Mouse (Mus musculus) kidney, adult 9 months (tissue): ENCODE measurements around the gene Cyp17a1.

ENCODE experiments used
- DNase-seq: peaks from one replicate; pipeline ENCODE4 v3.0.0; 2022

Cyp17a1 gene

DNA sequence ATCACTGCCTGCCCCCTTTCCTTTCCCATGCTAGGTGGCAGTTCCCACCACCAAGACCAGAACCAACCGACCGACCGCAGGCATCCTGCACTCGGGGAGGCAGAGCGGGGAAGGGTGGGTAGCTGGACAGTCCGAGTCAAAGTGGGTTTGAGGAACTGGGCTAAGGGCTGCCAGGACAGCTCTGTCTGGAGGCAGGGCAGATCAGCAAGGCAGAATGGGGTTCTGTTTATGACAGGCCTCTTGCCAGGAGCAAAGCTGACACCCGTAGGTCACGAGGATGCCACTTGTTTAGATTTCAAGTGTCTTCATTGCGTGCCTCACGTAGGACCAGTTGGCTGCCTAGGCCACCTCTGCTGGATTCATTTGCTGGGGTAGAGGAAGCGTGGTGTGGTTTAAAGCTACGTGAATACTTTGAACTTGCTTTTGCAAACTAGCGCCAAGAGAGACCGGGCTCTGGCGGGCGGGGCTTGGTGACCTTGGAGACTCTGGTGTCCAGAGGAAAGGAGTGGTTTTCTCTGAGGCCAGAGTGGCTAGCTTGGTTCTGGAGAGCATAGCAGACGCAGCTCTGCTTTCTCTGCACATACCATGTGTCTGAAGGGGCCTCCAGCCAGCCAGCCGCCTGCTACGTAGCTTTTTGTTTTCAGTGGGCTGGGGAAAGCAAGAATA, 31.4 kb downstream of the Cyp17a1 start:
- DNase-seq: peak; percentile 88

DNA sequence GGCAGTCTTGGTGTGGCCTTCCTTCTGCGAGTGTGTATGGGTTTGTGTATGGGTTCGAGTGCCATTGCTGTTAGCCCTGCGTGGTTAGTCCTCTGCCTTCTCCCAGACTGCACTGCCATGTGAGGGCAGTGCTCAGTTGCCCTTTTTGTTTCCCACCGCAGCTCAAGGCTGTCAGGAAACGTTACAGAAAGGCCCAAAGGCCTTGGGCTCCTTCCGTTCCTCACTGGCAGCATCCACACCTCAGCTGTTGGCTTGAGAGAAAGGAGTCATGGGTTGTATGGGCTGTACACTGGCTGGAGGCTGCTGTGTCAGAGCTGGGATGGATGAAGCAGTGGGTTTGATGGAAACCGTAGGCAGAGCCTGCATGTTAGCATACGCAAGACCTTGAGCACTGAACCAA, 32.2 kb downstream of the Cyp17a1 start:
- DNase-seq: no peak

DNA sequence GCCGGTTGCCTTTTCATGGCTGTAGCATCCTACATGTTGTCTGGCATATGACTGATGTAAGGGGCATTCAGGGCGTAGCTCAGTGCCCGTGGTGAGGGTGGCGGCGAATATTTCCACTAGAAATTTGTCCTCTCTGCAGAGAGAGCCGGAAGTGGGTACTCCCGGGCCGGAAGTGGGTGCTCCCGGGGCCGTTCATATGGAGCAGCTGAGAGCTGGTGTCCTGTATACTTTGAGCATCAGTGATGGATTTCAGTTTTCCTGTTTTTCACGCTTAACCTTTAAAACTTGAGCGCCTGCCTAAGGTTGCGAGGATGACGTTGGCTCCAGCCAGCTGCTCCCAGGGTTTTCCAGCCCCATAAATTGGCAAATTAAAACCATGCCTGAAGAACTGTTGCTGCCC, 33.5 kb downstream of the Cyp17a1 start:
- no peak for DNase-seq

DNA sequence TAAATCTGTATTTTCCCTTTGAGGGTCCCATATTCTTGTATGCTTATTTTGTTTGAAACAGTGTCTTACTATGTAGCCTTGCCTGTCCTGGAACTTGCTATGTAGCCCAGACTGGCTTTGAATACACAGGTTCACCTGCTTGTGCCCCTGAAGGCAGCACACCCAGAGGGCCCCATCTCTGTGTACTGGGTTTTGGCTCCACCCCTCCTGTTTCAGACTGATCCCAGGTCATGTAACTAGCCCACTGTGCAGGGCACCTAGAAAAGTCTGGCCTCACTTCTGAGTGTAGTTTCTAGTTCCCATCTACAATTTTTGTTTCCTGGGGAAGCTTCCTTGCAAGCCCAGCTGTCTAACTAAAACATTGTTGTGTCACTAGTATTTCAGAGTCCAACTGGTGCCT, 33.9 kb downstream of the Cyp17a1 start:
- no peak for DNase-seq

DNA sequence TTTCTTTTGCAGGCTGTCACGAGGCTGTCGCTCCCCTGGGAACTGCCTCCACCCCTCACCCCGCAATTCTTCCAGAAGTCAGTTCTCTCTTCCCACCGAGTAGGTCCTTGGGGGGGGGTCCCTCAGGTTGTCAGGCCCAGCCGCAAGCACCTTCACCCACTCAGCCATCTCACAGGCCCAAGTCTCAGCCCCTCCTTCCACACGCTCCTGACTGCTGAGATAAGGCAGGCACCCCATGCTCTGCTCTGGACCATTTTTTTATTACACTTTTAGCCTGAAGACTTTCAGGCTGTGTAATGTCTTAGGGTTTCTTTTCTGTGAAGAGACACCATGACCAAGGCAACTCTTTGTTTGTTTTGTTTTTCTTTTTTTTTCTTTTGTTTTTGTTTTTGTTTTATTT, 35.4 kb downstream of the Cyp17a1 start:
- no peak for DNase-seq

DNA sequence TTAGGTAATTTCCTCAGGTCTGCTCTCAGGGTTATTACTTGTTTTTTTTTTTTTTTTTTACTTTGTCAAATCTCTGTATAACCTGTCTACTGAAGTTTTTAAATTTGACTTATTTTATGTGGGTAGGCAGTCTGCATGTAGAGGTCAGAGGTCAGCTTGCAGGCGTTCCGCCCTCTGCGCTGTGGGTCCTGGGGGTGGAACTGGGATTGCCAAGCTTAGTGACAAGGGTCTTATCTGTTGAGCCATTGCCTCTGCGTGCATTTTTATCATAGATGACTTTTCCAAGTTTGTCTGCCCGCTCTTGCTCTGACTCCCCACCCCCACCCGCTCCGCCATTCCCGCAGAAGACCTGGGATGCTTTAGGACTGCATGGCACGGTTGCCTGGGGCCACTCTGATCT, 37.2 kb downstream of the Cyp17a1 start:
- no peak for DNase-seq

DNA sequence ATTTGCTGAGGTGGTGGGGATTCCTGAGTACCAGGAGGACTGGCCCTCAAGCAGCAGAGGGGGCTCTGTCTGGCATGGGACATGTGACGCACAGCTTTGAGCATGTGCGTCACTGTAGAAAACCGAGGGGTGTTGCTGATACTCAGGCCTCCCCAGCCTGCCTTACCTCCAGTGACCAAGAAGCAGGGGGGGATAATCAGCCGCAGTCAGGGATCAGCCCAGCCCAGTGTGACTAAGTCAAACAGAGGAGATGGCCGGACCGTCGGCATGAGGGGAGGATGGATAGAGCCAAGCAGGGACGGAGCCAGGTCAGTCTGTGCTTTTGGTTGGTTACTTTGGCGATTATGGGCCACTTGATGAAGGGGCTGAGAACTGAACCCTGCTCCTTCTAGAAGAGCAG, 41.3 kb downstream of the Cyp17a1 start:
- DNase-seq: no peak

DNA sequence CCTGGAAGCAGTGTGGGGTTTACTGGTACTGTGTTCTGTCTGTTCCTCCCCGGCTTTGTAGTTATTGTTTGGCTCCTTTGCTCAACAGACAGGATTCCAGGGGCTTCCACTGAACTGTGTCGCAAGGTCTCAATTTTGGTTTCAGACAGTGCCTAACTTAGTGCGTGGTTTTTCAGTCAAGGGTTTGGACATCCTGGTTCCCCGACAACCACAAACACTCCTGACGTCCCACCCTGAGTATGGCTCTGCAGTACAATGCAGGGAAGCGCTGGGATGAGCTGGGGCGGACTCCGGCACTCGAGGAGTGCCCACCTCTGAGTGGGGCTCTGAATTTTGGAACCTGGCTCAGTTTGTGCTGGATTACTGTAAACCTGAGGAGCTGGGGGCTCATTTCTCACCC, 43.2 kb downstream of the Cyp17a1 start:
- no peak for DNase-seq

DNA sequence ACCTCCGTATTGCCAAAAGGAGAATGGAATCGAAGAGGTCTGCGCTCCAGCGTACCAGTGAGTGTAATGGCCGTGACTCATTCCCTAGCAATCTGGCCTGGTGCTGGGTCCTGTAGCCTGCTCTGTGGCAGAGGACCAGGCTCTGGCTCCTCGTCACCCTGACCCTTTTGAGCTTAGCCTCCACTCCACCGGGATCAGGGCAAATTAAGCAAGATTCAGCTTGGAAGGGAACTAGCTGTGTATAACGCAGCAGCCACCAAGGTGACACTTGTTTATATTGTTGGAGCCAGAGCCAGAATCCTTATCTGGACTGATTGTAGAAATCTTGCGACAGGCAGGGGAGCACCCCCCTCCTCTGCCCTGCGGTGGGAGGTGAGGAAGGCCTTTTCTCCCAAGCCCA, 44.6 kb downstream of the Cyp17a1 start:
- no peak for DNase-seq

DNA sequence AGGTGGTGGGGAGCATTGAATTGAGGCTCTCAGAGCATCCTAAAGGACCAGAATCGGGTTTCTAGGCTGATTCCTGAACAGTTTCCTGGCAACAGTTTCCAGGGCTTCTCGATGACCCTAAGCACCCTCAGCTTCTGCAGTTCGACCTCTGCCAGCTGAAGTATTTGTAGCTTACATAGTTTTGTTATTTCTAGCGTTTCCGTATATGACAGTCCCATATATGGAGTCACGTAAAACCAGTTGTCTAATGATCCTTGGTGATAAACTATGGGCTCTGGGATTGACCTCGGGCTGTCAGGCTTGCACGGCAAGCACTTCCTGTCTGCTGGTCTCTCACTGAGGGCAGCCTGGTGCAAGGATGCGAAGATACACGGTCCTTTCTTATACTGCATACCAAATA, 47.5 kb downstream of the Cyp17a1 start:
- no peak for DNase-seq

DNA sequence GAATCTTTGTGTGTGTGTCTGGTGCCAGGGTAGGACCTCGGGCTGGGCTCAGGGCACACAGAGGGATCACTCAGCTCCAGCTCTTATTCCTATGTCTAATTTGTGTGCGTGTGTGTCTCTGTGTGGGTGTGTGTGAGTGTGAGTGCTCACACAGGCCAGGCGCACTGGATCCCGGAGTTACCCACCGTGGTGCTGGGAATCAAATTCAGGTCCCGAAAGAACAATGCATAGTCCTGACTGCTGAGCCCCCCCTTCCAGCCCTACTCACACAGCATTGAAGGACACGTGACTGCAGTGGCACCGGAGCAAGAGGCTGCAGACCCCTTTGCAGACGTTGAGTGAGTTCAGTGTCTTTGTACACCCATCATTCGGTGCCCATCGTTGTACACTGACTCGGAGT, 48.0 kb downstream of the Cyp17a1 start:
- DNase-seq: no peak

DNA sequence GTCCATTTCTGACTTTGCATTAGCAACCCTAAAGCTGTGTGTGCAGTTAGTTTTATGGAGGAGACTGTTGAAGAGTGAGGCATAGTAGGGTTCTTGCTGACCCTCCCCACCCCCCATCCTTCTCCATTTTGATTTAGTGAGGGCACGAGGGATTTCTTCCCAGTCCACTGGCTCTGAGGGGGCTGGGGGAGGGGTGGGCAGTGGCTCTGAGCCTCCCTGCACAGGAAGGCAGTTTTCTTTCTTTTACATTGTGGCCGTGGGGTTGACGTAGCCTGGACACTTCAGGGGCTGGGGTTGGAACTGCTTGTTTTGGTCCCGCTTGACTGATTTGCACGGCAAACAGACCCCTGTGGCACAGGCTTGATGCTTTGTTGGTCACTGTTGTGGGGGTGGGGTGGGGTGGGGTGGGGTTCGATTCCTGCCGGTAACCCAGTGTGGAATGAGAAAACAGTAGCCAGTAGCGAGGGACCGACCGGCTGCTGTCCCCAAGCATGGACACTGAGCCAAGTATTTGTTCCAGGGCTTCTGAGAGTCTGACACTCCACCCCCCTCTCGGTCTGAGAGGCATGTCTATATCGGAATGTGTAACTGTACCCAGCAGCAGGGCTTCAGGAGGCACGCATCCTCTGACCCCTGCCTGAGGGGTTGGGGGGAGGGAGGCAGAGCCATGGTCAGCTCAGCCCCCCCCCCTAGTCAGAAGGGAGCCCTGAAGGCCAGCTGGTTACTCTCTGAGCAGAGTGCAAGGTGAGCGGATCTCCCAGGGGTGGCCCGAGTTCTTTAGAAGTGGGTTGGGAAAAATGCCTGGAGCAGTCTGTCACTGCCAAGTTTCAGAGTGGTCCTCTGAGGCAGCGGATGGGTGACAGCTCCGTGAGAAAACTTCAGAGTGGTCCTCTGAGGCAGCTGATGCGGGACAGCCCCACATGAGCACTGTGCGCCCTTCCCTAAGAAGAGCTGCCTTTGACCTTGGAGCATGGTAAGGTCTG, 48.9 kb downstream of the Cyp17a1 start:
- no peak for DNase-seq

DNA sequence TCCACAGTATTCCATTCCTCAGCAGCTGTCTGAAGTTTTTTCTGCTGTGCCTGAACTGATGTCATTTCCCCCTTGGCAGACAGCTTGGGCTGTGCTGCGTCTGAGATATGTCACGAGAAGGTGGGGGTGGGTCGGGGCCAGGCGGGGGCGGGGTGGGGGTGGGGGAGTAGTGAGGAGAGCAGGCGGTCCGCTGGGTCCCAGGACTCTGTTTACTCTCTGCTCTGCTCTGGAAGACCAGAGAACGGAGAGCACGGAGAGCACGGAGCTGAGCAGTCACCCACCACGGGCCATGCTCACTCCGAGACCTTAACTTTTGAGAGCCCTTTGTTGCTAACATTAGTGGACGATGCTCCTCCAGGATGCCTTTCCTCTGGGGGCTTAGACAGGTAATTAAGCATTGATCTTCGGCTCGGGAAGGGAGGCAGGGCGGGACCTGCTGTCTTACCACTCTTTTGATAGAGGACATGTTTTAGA, 49.7 kb downstream of the Cyp17a1 start:
- no peak for DNase-seq

DNA sequence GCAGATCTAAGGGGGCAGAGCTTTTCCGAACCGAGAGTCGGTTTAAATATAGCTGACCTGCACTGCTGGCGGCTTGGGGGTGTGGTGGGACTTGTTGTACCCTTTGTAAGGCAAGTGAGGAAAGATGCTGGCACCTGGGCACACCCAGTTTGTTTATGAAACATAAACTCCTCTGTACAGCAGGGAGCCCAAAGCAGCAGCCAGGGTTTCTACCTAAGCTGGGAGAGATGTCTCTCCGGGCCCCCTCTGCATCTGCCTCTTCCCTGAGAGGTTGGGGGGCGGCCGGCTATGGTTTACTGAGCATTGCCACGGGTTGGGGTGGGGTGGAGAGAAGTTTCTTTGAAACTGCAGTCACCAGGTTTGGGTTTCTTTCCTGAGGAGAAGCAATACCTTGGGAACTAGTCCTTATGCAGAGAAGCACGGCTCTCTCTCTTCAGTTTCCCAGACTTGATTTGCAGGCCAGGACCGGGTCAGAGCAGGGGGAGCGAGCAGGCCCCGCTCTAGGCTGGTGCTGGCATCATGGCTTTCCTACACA, 50.2 kb downstream of the Cyp17a1 start:
- DNase-seq: no peak

DNA sequence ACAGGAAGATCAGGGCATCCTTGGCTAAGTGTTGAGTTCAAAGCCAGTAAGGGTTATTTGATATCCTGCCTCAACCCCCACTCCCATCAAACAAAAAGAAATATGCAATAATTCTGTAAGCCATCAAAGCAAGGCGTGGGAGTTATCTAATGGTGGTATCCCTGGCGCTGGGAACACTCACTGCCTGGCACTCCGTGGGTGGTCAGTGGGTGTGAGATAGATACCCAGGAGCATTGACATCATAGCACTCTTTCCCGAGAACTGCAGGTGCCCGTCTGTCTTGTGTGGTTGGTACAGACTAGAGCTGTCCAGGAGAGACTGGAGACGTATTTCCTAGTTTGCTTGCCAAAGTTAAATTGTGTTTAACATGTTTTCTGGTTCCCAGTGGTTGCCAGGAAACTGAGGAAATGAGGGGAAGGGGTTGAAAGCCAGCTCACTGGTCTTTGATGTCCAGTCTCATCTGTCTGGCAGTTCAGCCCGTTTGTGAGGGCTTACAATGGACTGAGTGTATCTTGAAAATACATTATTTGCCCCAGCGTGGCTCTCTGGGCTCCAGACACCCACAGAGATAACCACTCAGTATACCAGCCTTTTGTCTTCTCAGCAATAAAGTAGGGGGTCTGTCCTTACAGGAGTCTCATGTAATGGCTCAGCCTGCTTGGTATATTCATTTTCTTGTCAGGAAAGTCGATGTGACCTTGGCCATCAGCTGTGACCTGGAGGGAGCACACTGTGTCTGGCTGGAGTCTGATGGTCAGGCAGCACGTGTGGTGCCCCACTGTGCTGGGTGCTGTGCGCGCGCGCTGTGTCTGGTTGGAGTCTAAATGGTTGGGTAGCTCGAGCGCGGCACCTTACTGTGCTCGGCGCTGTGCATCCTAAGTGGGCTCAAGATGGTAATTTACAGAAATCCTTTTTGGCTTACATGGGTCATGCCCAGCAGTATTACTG, 51.5 kb downstream of the Cyp17a1 start:
- no peak for DNase-seq

DNA sequence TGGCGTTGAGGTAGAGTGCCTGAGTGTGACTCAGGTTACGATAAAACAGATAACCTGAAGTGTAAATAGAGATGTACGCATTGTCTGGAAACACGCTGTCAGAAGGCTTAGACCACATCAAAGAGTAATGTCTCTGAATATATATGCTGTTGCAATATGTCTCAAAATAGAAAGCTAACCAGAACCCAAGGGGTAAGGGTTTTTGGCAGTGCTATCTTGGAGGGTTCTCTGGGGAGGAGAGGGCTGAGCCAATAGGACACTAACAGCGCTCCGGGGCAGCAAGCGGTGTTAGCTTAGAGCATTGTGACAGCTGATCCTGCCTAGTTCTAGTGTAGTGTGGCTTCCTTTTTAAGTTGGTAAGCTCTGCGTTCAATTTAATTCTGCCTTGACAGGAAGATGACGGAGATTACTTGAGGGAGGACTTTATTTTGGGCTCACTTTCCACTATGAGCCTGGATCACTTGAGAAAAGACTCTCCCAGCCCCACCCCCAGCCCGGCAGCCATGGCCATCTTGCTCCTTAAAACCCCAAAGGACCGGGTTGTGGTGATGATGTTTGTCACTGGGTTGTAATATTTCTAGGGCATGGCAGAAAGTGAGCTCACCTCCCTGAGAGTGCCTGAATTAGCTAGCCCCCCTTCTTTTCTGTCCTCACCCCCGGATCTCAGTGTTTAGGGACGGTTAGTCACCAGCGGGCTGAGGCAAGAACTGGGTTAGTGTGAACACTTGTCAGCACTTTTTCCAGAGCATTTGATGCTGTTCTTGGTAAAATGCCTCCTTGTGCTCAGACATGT, 52.8 kb downstream of the Cyp17a1 start:
- DNase-seq: no peak

DNA sequence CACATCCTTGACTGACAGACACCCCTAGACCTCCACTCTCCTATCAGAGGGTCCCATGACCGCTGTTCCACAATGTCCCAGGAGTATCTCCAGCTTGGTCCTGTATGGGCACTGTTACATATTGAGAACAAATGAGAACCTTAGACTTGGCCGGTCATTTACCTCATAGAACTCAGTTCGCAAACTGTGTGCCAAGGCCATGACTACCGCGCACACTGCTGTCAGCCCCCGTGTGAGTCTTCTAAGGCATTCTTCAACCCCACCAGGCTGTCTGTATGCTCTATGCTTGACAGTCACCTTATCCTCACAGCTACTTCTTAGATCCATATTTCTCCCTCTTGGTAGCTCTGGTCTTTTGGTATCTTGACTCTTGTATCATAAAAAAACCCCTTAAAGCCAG, 53.5 kb downstream of the Cyp17a1 start:
- no peak for DNase-seq

DNA sequence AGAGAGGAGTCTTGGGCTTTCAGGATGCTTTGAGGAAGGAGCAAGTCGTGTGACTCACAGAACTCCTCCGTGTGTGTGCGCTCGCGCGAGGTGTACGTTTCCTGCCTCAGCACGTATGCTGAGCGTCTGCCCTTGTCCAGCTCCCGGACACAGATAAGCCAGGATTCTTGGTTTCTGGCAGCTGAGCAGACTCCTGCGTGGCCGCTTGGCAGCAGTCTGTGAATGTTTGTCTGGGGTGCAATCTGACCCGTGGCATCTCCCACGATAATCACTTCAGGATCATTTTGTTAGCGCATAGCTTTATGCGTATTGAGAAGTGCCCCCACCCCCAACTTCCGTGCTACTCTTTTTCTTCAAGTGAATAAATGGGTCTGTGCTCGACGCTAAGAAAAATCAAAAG, 54.0 kb downstream of the Cyp17a1 start:
- DNase-seq: no peak

DNA sequence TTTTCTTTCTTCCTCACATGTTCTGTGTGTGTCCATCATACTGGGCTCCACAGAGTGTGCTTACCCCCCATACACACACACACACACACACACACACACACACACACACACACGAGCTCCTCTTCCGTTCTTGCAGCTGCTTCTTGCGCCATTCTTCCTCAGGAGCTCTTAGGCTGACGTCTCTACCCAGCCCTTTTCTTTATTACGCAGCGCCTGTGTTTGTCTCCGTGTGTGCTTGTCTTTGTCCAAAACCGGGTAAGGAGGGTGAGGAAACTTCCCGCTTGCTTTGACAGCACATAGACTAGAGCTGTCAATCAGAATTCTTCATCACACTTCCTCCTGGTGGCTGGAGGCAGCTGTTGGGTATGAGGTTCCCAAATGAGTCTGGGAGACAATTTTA, 54.6 kb downstream of the Cyp17a1 start:
- DNase-seq: no peak

DNA sequence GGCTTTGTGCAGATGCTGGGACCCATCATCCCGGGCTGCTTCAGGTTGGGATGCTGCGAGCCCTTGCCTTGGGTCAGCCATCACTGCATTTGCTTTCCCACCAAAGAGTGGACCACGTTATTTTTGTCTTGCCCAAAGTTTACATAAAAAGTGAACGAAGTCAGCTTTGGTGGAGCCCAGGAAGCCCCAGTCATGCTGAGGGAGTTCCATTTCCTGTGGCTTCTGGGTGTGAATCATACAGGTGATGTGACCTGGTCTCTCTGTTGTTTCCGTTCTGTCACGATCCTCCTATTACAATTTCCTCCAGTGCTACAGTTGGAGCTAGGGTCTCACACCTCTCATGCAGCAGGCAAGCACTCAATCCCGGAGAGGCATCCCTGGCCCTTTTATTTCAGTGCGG, 55.6 kb downstream of the Cyp17a1 start:
- DNase-seq: no peak
